Mouse (Mus musculus) small intestine, adult 2 months (tissue): ENCODE results near the gene Gm20388. TPM values are rescaled to one million over a fixed set of nuclear protein-coding genes. Genes with fewer than 3 reads are reported as not detected.

ENCODE experiments used
- H3K27ac ChIP-seq: fragments of 200-500 bp; 2 replicates; pipeline ENCODE4 v1.5.1; 2012; ENCODE audit warnings: low read depth, low read length, control low read depth, inconsistent platforms; ENCODE audit not compliant: insufficient read depth
- H3K27me3 ChIP-seq: fragments of 200-500 bp; 2 replicates; pipeline ENCODE4 v1.6.1; 2012; ENCODE audit warnings: mild to moderate bottlenecking, moderate library complexity, low read length, inconsistent platforms; ENCODE audit not compliant: control insufficient read depth, insufficient read depth
- H3K36me3 ChIP-seq: fragments of 200-500 bp; 2 replicates; pipeline ENCODE4 v1.6.1; 2012; ENCODE audit warnings: mild to moderate bottlenecking, low read length, control low read depth, inconsistent platforms; ENCODE audit not compliant: control insufficient read depth, insufficient read depth
- H3K4me1 ChIP-seq: fragments of 200-500 bp; 2 replicates; pipeline ENCODE4 v1.6.1; 2012; ENCODE audit warnings: low read length, inconsistent platforms, mixed read lengths; ENCODE audit not compliant: control insufficient read depth, insufficient read depth, insufficient read length
- H3K4me3 ChIP-seq: fragments of 200-500 bp; 2 replicates; pipeline ENCODE4 v1.5.1; 2012; ENCODE audit warnings: low read depth, mild to moderate bottlenecking, control low read depth, inconsistent platforms, low read length, moderate library complexity
- CTCF ChIP-seq: fragments of 200-500 bp; IDR thresholded peaks from 2 replicates; pipeline ENCODE4 v1.5.1; 2012; ENCODE audit warnings: low read depth, mild to moderate bottlenecking, control low read depth, inconsistent platforms, low read length, moderate library complexity, mixed read lengths; ENCODE audit not compliant: insufficient replicate concordance, insufficient read length; ENCODE audit errors: extremely low read depth
- POLR2A ChIP-seq: fragments of 200-500 bp; IDR thresholded peaks from 2 replicates; pipeline ENCODE4 v1.6.1; 2012; ENCODE audit warnings: low read depth, mild to moderate bottlenecking, control low read depth, inconsistent platforms, low read length, moderate library complexity
- WGBS: fragments of 180-500 bp; shearing (Covaris S2); methylation state at CpG from one replicate; pipeline ENCODE4 v1.1.7; 2018; 5-methylcytosine and 5-hydroxymethylcytosine counted together
- polyA plus RNA-seq: library from polyadenylated mRNA; depleted of rRNA; stranded (reverse); fragments of >200 nt; gene quantifications from 2 replicates; pipeline ENCODE4 v1.2.3, GENCODE M21; 2012

Gm20388 gene
- polyA plus RNA-seq, 1 experiment: 37.3 TPM

DNA sequence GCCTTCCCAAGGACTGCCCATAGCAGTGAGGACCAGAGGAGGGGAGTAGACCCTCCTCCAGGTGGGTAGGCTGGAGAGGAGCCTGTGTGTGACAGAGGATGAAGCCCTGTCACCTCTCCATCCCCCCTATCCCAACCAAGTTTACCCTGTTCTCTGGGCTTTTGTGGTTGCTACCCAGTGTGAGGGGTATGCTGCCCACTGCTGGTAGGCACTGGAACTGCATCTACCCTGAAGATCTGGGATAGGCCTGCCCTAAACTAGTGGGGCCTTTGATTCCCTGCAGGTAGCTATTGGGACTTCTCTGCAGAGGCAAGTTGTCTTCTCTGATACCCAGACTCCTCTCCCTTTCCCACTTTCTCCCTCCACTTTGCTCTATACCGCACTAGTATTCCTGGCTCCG is 2348.7 kb downstream of the Gm20388 start:
- H3K4me3 ChIP-seq: no peak overlapping the region
- no peak for TF ChIP-seq POLR2A
- peak; percentile 98; the same call in 1 of the 2 replicates for TF ChIP-seq CTCF
- no peaks in the 10 kb centered on the region for H3K4me1 ChIP-seq
- H3K36me3 ChIP-seq: no peaks in the 10 kb centered on the region
- no peaks in the 10 kb centered on the region for H3K27me3 ChIP-seq
- no peak overlapping the region for H3K27ac ChIP-seq
- WGBS: 78% methylated on average over 2 of the region's 2 CpGs

DNA sequence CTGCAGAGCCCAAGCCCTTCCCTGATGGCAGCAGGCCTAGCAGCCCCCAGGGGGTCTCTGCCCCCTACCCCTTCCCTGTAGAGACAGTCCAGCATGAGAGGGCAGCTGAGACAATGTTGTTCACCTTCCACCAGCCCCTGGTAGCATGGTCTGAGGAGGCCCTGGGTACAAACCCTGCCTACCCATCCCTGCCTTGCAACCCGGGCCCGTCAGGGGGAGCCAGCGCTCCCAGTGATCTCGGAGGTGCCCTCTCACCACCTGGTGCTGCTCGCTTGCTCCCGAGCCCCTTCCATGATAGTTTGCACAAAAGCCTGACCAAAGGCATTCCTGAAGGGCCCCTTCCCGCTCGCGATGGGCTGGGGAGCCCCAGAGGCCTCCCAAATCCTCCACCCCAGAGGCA is 2350.1 kb downstream of the Gm20388 start:
- 68% methylated on average over 9 of the region's 9 CpGs for WGBS
- TF ChIP-seq CTCF: no peak
- TF ChIP-seq POLR2A: no peak
- no peaks in the 10 kb centered on the region for H3K36me3 ChIP-seq
- H3K27ac ChIP-seq: no peak overlapping the region
- H3K4me3 ChIP-seq: no peak overlapping the region
- no peaks in the 10 kb centered on the region for H3K4me1 ChIP-seq
- no peaks in the 10 kb centered on the region for H3K27me3 ChIP-seq

DNA sequence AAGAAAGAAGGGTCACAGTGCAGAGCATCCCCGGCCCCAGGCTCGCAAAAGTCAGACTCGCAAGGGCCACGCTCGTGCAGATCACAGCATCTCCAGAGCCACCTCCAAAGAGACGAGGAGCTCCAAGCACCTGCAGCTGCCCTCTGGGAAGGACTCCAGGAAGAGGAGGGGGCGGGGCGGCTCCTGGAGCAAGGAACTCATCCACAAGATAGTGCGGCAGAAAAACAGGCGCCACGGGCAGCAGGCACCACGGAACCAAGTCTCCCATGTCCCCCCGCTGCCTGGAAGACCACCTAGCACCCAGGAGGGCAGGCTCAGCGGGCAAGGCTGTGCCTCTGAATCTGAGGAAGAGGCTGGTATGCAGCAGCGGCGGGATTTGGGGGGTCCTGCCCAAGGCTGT is 2352.2 kb downstream of the Gm20388 start:
- H3K4me1 ChIP-seq: no peaks in the 10 kb centered on the region
- no peak overlapping the region for H3K4me3 ChIP-seq
- WGBS: 51% methylated on average over 16 of the region's 16 CpGs
- no peaks in the 10 kb centered on the region for H3K27me3 ChIP-seq
- no peak overlapping the region for H3K27ac ChIP-seq
- H3K36me3 ChIP-seq: no peaks in the 10 kb centered on the region
- TF ChIP-seq CTCF (no peak), POLR2A (no peak)

DNA sequence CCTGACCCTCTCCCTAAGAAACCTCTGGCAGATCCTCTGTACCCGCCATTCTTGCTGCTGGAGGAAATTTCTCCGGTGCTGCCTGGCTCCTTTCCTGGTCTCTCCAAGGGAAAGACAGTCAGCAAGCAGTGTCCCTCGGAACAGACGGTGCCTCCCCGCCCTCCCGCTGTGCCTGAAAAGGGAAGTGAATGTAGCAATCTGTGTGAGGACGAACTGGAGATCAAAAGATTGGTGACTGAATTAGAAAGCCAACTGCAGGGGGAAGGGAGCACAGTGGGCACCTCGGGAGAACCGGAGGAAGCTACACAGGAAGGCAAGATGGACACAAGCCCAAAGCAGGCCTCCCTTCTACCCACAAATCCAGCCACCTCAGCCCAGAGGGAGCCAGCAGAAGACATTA is 2353.6 kb downstream of the Gm20388 start:
- Histone ChIP-seq H3K36me3 (no peaks in the 10 kb centered on the region), H3K4me1 (peaks cover 5% of the 10 kb centered on the region), H3K27me3 (no peaks in the 10 kb centered on the region), H3K4me3 (no peak overlapping the region), H3K27ac (no peak overlapping the region)
- TF ChIP-seq CTCF (no peak), POLR2A (no peak)
- 31% methylated on average over 9 of the region's 9 CpGs for WGBS

DNA sequence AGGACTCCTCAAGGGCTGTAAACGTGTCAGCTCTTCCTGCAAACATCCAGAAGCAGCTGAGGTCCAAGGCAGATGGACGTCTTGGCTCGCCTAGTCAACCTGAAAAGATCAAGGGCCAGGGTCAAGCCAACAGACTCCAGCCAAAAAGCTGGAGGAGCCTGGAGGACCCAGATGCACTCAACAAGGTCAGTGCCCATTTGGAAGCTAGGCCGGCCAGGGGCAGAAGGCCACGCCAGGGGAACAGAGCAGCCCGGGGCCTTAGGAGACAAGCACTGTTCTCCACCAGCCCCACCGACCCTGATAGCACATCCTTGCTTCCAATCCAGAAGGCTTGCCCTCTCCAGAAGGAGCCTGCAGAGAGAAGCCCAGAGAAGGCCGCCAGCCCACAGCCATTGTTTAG is 2354.9 kb downstream of the Gm20388 start:
- Histone ChIP-seq H3K27ac (no peak overlapping the region), H3K36me3 (no peaks in the 10 kb centered on the region), H3K4me1 (peaks cover 9% of the 10 kb centered on the region), H3K27me3 (no peaks in the 10 kb centered on the region), H3K4me3 (no peak overlapping the region)
- WGBS: 79% methylated on average over 8 of the region's 8 CpGs
- TF ChIP-seq CTCF (no peak), POLR2A (no peak)

DNA sequence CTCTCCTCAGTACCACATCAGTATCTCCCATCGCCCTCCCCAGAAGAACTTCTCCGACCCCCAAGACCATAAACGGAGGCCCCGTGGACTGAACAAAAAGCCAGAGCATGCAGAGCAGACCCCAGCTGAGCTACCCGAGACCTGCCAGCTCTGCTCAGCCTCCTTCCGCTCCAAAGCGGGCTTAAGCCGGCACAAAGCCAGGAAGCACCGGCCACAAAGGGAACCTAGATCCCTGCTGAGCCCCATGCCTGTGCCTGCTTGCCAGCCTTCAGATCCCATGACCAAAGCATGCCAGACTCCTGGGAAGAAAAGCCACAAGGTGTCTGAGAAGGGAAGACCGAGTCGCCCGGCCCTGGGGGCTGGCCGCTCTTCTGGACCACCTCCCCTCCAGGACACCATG is 2356.2 kb downstream of the Gm20388 start:
- WGBS: 71% methylated on average over 13 of the region's 13 CpGs

DNA sequence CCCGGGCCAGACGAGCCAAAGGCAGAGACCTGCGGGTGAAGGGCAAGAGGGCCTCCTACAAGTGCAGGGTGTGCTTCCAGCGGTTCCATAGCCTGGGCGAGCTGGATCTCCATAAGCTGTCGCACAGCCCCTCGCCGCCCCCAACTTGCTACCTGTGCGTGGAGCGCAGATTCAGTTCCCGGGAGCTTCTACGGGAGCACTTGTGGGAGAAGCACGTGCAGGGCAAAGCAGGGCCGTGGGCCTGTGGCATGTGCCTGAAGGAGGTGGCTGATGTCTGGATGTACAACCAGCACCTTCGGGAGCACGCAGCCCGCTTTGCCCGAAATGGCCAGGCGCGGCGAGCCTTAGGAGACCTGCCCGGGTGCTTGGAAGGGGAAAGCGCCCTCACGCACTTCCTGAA is 2358.2 kb downstream of the Gm20388 start:
- TF ChIP-seq POLR2A (no peak), CTCF (no peak)
- H3K27me3 ChIP-seq: no peaks in the 10 kb centered on the region
- H3K4me1 ChIP-seq: peaks cover 9% of the 10 kb centered on the region
- H3K36me3 ChIP-seq: no peaks in the 10 kb centered on the region
- no peak overlapping the region for H3K27ac ChIP-seq
- peak overlapping the region; percentile 68 for H3K4me3 ChIP-seq
- WGBS: 67% methylated on average over 24 of the region's 24 CpGs

More for the DNA sequence above, 2356.2 kb downstream of the Gm20388 start:
- Histone ChIP-seq H3K4me3 (no peak overlapping the region), H3K27ac (no peak overlapping the region), H3K27me3 (no peaks in the 10 kb centered on the region), H3K4me1 (peaks cover 9% of the 10 kb centered on the region), H3K36me3 (no peaks in the 10 kb centered on the region)
- no peak for TF ChIP-seq POLR2A
- no peak for TF ChIP-seq CTCF

DNA sequence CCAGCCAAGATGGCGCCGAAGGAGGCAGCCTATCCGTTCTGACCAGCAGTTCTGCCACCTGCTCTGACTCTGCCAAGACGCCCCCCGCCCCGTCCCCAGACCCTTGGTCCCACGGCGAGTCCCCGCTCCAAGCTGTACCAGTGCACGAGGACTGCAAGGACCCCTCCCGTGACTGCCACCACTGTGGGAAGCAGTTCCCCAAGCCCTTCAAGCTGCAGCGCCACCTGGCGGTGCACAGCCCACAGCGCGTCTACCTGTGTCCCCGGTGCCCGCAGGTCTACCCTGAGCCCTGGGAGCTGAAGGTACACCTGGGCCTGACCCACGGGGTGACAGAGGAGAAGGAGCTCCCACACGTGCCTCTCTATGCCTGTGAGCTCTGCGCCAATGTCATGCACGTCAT is 2358.8 kb downstream of the Gm20388 start:
- TF ChIP-seq CTCF (peak; percentile 82), POLR2A (no peak)
- peak overlapping the region; percentile 68 for H3K4me3 ChIP-seq
- H3K27me3 ChIP-seq: no peaks in the 10 kb centered on the region
- peaks cover 9% of the 10 kb centered on the region for H3K4me1 ChIP-seq
- 7% methylated on average over 21 of the region's 21 CpGs for WGBS
- H3K27ac ChIP-seq: no peak overlapping the region
- H3K36me3 ChIP-seq: no peaks in the 10 kb centered on the region
